Mouse (Mus musculus): ENCODE measurements at regions not wholly inside any gene's neighbourhood (a gene's known extent, or its start where the extent isn't known, plus 50 kb on each side); places are given as distances from the start of the nearest gene placed in this dataset.

DNA sequence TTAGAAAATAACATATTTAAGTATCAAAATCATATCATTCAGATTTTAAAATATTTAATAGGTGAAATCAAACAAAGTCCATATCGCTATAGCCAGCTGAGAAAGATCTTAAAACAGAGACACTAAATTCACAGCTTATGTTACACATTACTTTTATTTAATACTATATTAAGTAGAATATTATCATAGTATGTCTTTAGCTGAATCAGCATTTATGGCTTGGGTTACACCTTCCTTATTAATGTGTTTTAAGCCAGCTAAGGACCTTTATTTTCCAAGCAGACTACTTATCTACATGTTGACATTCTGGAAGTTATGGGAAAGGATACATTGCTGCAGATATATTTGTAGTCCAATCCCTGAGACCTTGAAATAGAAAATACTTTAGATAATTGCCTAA, 684.9 kb upstream of the Adgrl4 start:
- DNase-seq (ENCODE audit: low spot score in 2 of 2) = no peak

DNA sequence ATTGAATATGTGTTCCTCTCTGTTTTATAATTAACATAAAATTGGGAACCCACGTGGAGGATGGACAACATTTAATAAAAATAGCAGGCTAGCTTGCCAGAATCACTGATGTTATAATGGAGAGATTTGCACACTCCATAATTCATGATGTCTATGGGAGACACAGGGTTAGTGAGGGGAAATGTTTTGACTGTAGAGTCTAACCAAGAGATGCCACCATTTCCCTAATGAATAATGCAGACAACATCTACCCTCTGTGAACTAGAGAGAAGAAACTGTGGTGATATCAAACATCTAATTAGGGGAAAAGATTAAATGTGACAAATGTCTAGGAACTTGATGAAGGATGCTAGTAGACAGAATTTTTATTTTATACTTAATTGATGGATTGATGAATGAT, 677.8 kb upstream of the Adgrl4 start:
- DNase-seq (ENCODE audit: low spot score in 2 of 2) = no peak

DNA sequence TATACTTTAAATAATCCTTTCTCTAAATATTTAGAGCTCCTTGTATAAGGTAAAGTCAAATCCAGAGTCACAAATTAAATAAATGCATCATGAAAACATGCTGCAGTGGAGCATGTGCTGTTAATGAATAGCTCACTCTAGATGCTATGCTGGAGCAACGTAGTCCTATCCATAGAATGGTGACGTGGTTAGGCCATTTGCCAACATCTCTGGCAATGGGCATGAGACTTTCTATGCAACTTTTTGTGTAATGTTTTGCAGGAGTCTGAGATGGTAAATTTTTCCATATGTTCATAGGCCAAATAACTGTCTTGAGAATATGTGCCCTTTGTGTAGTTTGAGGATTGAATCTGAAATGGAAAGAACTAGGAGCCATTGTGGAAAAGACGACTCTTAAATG, 653.1 kb upstream of the Adgrl4 start:
- DNase-seq (ENCODE audit: low spot score in 2 of 2) = no peak

DNA sequence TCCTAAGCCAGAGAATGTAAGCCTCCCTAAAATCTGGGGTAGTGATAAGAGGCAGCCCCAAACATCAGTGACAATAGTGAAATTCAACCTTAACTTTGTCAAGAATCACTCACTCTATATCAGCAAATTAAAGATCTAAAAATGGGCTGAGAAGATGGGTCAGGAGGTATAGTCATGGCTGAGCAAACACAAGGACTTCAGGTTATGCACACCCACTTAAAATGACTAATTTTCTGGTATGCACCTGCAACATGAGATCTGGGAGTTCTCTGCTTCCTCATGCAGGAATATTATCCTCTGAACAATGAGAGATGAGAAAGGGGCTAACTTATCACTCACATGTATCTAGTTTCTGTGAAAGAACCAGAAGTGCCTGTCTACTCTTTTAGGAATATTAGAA, 619.9 kb upstream of the Adgrl4 start:
- DNase-seq (ENCODE audit: low spot score in 2 of 2) = no peak

GRCm38 (mm10) chr3:150819369-150819768, 618.3 kb upstream of the Adgrl4 start:
- peak; percentile 13 to 14 for DNase-seq (ENCODE audit: low spot score in 2 of 2)

- peak; percentile 58 to 67 for DNase-seq (ENCODE audit: low spot score in 2 of 2)
Observed at GRCm38 (mm10) chr3:150820039-150820438, 617.6 kb upstream of the Adgrl4 start.

DNA sequence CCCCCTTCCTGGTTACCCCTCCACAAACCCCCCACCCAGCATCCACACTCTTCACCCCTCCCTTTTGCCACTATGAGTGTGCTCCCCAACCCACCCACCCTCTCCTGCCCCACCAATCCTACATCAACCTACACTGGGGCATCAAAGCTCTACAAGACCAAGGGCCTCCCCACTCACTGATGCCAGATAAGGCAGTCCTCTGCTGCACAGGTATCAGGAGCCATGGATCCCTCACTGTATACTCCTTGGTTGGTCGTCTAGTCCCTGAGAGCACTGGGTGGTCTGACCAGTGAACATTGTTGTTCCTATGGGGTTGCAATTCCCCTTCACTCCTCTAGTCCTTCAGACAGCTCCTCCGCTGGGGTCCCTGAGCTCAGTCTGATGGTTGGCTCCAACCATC, 591.7 kb upstream of the Adgrl4 start:
- DNase-seq (ENCODE audit: low spot score in 2 of 2) = no peak

GRCm38 (mm10) chr3:150852107-150852506, 585.6 kb upstream of the Adgrl4 start:
- DNase-seq (ENCODE audit: low spot score in 2 of 2) = no peak

- no peak for DNase-seq (ENCODE audit: low spot score in 2 of 2)
Observed at GRCm38 (mm10) chr3:150896668-150897067, 541.0 kb upstream of the Adgrl4 start.

- no peak for DNase-seq (ENCODE audit: low spot score in 2 of 2)
Observed at GRCm38 (mm10) chr3:150910091-150910490, 527.6 kb upstream of the Adgrl4 start.

GRCm38 (mm10) chr3:150954897-150955296, 482.8 kb upstream of the Adgrl4 start:
- peak in 1 of 2 experiments; percentile 12 for DNase-seq (ENCODE audit: low spot score in 2 of 2)

GRCm38 (mm10) chr3:150999652-151000051, 438.0 kb upstream of the Adgrl4 start:
- DNase-seq (ENCODE audit: low spot score in 2 of 2) = no peak

- DNase-seq (ENCODE audit: low spot score in 2 of 2) = no peak
Observed at GRCm38 (mm10) chr3:151000217-151000616, 437.5 kb upstream of the Adgrl4 start.

- DNase-seq (ENCODE audit: low spot score in 2 of 2) = peak; percentile 11 to 28
Observed at GRCm38 (mm10) chr3:151001881-151002412, 435.7 kb upstream of the Adgrl4 start.

DNA sequence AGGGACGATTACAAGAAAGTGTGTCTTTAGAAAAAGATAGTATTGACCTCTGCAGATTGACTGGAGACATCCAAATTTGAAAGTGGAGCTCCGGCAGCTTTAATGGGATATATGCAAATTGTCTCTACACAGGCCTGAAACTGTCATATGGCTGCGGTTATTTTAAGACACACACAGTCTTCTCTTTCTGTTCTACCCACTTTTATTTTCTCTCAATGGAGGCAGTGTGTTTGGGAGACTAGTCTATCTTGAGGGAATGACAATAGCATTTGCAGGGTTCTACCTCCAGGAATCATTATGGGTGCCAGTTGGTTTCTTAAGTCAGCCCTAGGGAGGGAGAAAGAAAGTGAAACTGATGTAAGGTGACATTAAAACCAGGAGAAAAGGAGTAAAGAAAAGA, 434.2 kb upstream of the Adgrl4 start:
- DNase-seq (ENCODE audit: low spot score in 2 of 2) = no peak

GRCm38 (mm10) chr3:151003990-151004389, 433.7 kb upstream of the Adgrl4 start:
- no peak for DNase-seq (ENCODE audit: low spot score in 2 of 2)

DNA sequence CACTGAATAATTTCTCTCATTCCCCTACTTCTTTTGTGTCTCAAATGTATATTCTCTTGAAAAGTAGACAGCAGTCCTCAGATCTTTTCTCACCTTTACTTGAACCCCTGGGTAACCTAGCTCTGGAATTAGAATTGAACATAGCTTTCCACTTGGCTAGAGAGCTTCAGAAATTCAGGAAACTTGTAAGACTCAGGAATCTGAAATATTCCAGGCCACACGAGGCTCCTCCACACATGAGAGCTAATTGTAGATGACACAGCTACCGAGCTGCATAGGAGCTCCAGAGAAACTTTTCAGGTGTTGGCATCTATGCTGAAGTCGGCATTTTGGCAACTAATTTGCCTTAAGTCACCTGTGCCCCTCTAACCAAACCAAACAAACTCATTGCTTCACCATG, 417.7 kb upstream of the Adgrl4 start:
- no peak for DNase-seq (ENCODE audit: low spot score in 2 of 2)

DNA sequence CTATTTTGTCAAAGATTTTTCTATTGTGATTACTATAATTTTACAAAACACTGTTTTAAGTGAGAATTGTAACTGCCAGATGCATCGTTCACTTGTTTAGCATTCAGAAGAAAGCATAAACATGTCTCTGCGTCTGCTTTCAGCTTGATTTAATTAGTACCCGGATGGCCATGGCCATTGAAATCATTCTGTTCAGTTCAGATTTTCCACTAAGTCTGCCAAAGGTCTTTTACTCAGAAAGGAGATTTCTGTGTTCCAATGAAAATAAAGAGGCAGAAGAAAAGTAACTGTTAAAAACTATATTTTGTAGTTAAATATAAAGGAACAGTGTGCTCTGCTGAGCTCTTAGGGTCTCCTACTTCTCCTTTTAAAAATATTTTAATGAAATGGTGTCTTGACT, 380.2 kb upstream of the Adgrl4 start:
- DNase-seq (ENCODE audit: low spot score in 2 of 2) = no peak

- no peak for DNase-seq (ENCODE audit: low spot score in 2 of 2)
Observed at GRCm38 (mm10) chr3:151072322-151072721, 365.4 kb upstream of the Adgrl4 start.

DNA sequence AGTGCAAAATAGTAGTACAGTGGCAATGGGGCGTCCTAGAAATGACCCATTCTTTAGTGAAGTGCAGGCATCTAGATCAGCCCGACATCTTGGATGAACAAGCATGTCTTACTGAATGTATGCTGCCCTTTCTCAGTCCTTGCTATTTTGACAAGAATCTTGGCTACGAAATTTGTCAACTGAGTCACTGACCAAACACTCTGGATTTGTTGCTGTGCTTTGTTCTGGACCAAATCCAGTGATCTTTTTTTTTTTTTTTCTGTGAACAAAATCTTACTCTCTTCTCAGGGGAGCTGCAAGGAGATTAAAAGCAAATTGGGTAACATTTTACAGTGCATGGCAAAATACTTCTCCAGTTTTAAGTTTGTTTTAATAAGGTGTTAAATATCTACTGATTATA, 320.9 kb upstream of the Adgrl4 start:
- DNase-seq (ENCODE audit: low spot score in 2 of 2) = no peak

DNA sequence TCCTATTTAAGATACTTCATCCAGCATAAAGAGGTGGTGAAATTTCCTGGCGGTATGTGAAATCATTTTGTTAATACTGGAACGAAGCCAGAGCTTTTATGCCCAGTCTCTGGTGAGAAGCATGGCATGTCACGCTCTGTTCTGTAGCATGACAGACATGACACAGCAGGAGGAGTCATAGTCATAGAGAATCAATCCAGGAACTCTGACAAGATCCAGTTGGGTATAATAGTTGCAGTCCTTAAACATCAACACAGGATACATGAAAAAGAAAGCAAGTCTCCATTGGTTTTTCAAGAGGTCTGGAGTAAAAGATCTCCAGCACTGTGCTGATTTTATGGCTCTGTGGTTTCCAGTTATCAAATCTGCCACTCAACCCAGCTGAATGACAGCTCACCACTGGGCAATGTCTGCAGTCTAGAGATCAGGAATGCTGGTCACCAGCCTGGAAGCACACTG, 320.1 kb upstream of the Adgrl4 start:
- DNase-seq (ENCODE audit: low spot score in 2 of 2) = no peak

DNA sequence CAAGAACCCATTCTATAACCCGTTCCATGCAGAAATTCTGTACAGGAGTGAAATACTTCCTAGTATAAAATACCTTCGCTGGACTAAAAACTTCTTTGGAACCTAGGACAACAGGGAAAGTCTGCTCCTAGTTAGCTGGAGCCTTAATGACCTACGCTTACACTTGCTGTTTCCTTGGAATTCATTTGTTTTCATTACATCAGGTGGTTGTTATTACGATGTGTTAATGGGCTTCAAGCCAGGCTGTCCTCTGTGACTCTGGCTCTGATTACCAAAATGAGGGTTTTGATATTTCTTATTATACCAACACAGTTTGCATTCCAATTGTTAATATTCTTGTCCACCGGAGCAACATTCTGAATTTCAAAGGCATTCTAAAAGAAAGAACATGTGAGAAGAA, 313.6 kb upstream of the Adgrl4 start:
- no peak for DNase-seq (ENCODE audit: low spot score in 2 of 2)

DNA sequence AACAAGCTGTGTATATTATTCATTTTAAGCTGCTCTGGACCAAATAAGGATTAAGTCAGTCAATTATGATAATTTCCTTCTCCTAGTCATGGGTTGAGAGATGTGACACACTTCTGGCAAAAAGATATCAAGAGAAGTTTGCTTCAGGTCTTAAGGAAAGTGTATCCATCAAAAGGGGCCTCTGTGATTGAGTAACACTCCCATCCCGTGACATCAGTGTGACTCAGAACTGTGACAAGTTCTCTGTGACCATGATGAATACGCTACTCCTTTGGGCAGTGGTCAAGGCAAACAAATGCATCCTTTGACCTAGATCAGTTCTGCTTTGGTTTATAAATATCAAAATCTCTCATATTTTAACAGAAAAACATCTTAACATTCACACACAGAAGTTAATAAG, 290.8 kb upstream of the Adgrl4 start:
- no peak for DNase-seq (ENCODE audit: low spot score in 2 of 2)

DNA sequence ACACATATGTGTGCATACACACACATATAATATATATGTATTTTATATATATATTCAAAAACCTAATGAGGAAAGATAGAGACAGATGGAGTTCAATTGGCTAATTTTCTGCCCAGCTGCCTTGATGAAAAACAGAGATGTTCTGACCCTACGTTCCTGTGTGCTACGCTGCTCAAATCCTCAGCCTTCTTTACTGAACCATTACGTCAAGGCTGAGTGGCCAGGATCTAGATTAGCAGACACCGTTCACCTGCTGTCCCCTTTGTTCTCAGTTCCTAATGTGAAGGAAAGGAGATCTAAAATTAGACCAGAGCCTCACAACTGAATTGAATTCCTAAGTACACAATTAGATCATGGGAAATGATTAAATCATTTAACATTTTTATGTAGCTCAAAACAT, 284.3 kb upstream of the Adgrl4 start:
- DNase-seq (ENCODE audit: low spot score in 2 of 2) = no peak
